ENCODE assay signal across 20 mouse cellular contexts in the genomic region with DNA sequence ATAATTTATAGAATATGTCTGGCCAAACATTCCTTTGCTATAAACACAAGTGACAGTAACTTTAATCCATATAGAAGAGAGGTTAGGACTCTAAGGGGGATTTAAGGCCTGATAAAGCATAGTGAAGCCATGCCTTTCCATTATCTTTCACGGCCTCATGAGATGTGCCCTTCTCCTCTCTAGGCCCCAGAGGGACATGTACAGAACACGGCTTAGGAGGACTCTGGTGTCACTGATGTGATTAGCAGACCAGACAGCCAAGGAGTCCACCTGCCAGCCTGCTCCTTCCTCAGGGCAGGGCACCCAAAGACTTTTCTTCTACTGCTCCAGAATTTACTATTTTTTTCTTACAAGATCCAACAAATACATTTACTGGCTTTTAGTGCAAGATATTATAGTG.
"Had no signal": no experiment of that assay in that cellular context is flagged by ENCODE, and none has a peak within 500 bp of the region (broad histone marks: within the 10 kb centered on the region; RNA-seq: fewer than 3 reads in every experiment).

No protein-coding gene starts in this region.

- H3K9me3 ChIP-seq: kidney, embryonic 15.5 days; limb, embryonic 12.5 days; limb, embryonic 15.5 days; lung, embryonic 15.5 days; midbrain, embryonic 12.5 days; midbrain, embryonic 15.5 days; neural tube, embryonic 13.5 days had no signal

- H3K9ac ChIP-seq: kidney, embryonic 15.5 days; limb, embryonic 12.5 days; limb, embryonic 15.5 days; lung, embryonic 15.5 days; midbrain, embryonic 12.5 days; midbrain, embryonic 15.5 days; neural tube, embryonic 13.5 days had no signal

- H3K27me3 ChIP-seq: kidney, embryonic 15.5 days; limb, embryonic 12.5 days; limb, embryonic 15.5 days; lung, embryonic 15.5 days; midbrain, embryonic 12.5 days; midbrain, embryonic 15.5 days; neural tube, embryonic 13.5 days had no signal

- H3K4me2 ChIP-seq: kidney, embryonic 15.5 days; limb, embryonic 12.5 days; limb, embryonic 15.5 days; lung, embryonic 15.5 days; midbrain, embryonic 12.5 days; midbrain, embryonic 15.5 days; neural tube, embryonic 13.5 days had no signal

- H3K4me1 ChIP-seq: limb, embryonic 12.5 days; midbrain, embryonic 12.5 days; midbrain, embryonic 15.5 days had no signal

- DNase-seq: kidney, adult 8-10 months; kidney, postnatal 10 days; kidney, postnatal 4 days; left cerebral cortex, postnatal 4 days; lung, adult 18-20 months; lung, postnatal 10 days; lung, postnatal 4 days; retina, postnatal 1 day; right cerebral cortex, postnatal 25 days; thymus, adult 2 months; thymus, postnatal 4 days had no signal

- H3K4me3 ChIP-seq: kidney, embryonic 15.5 days; limb, embryonic 12.5 days; limb, embryonic 15.5 days; lung, embryonic 15.5 days; midbrain, embryonic 12.5 days; midbrain, embryonic 15.5 days; myocyte; neural tube, embryonic 13.5 days had no signal

- ATAC-seq: intestine, postnatal 0 days; midbrain, embryonic 15.5 days had no signal

- H3K27ac ChIP-seq: kidney, embryonic 15.5 days; limb, embryonic 12.5 days; limb, embryonic 15.5 days; lung, embryonic 15.5 days; midbrain, embryonic 12.5 days; midbrain, embryonic 15.5 days; neural tube, embryonic 13.5 days had no signal
